Mouse (Mus musculus) testis, adult 2 months (tissue): ENCODE results near the gene Akap8.

Experiments used
- CTCF ChIP-seq: fragments of 200-500 bp; IDR thresholded peaks from 2 replicates; pipeline ENCODE4 v1.5.1; 2012; ENCODE audit warnings: low read depth, mild to moderate bottlenecking, inconsistent platforms, low read length, moderate library complexity; ENCODE audit not compliant: control insufficient read depth, insufficient read depth, insufficient replicate concordance
- POLR2A ChIP-seq: fragments of 200-500 bp; IDR thresholded peaks from 2 replicates; pipeline ENCODE4 v1.6.1; 2012; ENCODE audit warnings: low read depth, mild to moderate bottlenecking, inconsistent platforms, low read length, moderate library complexity; ENCODE audit not compliant: control insufficient read depth

DNA sequence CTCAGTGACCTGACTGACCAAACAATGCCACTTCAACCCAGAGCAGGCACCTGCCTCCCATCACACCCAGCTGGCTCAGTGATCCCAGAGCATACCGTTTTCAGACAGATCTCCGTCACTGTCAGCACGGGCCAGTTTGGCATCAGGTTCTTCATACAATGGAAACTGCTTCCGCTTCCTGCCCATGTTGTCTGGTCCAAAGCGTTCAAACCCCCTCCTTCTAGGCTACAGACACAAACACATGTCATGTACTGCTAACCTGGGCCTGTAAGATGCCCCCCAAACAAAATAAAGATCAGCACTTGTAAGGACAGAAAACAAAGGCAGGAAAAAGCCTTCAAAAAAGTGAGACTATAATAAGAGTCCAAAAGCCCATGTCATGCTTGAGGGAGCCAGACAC, 5.5 kb downstream of the Akap8 start:
- TF ChIP-seq POLR2A (no peak), CTCF (no peak)
